Mouse (Mus musculus) embryo, embryonic 10 days (tissue): ENCODE measurements around the gene Gm44965.

ENCODE experiments used
- DNase-seq: peaks from one replicate; pipeline ENCODE4 v3.0.0-alpha.2; 2015; ENCODE audit warnings: low spot score

Gene Gm44965

DNA sequence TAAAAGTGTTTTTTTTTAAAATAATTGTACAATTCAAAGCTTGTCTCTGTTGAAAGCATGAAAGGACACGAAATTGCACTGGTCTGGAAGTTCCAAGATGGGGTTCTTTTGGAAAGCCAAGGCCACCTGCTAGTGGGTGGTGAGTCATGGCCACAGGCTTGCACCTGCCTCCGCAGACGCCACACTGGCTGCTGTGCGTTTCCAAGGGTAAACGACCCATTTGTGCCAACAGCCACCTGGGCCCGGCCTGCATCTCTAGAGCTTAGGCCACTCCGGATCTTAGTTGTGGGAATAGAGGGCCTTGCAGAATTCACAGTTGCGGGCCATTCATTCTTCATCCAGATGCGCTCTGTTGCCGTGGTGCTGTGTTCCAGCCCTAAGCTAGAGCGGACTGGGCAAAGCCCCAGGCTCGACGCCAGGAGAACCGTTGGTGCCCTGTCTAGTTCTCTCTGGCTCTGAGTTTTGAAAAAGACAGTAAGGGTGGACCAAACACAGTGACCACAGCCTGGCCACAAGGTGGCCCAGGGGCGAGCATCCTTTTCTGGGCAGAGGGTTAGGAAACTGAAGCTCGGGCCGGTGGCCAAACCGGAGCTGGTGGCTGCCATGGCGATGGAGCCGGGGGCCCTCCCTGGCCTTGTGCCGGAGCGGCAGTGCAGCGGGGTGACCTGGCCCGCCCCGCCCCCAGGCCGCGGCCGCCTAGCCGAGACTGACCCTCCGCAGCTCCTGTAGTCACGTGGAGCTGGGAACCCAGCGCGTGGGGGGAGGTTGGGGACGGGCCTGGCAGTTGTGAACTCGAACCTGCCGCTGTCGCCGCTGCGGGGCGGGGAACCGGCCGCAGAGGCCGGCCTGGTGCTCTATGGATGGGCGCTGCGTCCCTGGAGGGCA is at the start of gene Gm44965, which contains the start of gene Repin1:
Gene Gm44965, plus strand, starts transcription at position 784 of the 885 bp plus-strand sequence.
Gene Repin1, plus strand, starts transcription at position 726 of the 885 bp plus-strand sequence.
- DNase-seq: peak; percentile 94

DNA sequence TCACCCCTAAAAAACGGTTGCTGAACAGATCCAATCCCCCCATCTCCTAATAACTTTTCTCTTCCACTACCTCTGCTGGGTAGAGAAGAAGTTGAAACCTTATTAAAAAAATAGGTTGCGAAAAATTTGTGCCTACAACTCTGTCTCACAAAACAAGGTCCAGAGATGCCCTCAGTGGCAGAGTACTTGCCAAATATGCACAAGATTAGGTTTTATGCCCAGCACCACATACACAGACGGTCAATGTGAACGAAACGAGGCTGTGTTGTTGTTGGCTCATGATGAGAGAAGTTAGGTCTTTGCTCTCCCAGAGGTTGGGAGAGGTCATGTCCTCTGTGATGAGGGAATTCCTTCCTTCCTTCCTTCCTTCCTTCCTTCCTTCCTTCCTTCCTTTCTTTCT is 48.5 kb upstream of the Gm44965 start:
- no peak for DNase-seq

DNA sequence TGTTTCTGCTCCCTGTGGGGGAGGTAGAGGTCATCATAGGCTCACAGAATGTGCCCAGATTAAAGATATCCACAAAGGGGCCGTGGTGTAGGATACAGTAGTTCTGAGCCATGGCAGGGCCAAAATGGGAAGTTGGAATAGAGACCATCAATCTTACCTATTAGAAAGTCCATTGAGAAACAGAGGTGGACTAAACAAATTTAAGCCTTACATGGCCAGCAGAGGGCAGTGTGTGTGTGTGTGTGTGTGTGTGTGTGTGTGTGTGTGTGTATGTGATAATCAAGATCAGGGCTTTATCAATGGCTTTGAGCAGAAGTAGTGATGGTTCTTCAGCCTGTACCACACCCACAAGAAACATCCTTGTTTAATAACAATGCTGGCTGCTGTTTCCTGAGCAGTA is 47.5 kb upstream of the Gm44965 start:
- DNase-seq: peak; percentile 61

DNA sequence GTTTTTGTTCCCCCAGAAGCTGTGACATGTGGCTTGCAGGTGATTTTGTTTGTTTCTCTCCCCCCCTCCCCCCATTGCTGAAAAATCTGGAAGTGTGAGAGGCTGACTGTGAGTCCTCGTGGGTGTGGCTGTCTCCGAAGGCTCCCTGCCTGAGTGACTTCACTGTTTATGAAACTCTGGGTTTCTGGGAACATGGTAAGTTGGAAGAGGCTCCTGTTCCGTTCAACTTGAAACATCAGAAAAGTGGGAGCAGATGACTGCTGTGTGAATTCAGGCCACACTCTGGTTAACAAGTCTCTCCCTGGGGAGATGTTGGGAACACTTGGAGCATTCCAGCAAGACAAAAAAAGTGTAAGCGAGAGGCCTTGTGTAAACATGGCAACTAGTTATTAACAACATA is 46.9 kb upstream of the Gm44965 start:
- no peak for DNase-seq

DNA sequence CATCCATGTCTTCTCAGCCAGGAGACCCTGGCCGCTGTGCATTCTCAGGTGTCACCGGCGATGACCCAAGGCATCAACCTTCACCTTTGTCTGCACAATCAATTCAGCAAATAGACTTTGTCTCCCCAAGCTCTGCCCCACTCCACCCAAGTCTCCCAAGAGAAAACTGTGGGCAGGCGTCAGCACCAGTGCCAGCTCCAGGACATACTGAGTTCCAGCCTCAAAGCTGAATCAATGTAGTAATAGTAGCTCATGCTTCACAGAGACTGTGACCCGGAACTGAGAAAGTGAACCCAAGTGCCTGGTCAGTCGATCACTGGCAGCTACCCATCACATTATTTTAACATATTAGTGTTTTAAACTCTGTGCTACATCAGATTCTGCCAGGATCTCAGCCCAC is 45.4 kb upstream of the Gm44965 start:
- no peak for DNase-seq

DNA sequence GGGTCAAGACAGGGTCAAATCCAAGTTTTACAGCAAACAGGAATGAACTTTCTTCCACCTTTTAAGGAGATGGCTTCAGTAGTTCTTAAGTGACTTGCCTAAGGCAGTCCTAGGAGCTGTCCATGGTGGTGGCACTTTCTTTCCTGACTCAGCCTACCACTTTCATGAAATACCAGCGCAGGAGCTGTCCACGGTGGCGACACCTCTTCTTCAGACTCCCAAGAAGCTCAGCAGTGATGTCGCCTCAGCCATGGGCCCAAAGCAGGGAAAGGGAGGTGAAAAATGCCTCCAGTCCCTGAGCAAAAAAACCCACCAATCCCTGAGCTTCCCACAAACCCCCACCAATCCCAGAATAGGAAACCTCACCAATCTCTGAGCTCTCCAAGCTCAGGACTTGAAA is 40.8 kb upstream of the Gm44965 start:
- peak; percentile 62 for DNase-seq

DNA sequence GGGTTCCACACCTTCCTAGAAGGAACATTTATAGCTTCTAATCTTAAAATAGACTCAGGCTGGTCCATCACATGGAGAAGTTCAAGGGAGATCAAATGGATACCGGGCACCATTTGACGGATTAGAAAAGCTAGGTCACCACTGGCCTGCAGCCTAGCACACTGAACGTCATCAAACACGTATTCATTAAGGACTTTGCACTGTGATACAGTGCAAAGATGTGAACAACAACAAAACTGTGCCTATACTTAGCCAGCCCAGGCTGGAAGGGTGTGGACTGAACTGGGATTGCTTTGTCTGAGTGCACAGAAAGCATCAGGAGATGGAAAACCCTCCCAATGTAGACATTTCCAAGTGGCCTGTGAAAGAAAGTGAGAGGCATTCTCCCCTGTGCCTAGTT is 39.9 kb upstream of the Gm44965 start:
- no peak for DNase-seq

DNA sequence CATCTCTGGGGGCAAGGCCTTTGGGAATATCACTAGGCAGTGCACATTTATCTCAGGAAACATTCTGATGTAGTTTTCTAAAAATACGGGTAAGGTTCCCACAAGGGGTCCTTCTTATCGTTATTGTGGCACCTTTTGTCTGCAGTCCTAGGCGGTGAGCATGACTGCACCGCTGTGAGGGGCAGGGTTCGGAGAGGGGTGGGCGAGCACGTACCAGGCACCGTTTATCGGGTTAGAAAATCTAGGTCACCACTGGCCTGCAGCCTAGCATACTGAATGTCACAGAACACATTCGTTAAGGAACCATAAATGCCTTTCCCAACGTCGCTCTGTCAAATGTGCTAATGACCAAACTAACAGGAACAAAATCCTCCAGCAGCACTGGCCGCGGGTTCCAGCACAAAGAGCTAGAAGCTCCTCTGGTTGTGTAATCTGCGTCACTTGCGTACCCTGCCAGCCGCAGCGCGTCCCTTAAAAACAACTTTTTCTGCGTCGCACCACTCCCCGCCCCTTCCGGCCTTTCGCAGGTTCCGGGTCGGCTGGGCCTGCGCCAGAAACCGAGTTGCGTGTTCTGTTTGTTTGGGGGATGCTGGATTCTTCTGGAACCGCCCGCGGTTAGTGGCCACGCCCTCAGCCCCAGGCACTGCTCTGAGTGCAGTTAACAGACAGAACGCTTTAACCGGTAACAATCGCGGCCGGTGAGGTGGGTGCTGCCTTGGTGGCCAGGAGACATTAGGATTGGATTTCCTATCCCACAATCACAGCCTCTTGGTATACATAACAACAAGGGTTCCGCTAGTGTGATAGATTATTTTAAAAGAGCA is 39.2 kb upstream of the Gm44965 start, which contains the start of gene Lrrc61:
Gene Lrrc61, plus strand, starts transcription at position 517 of the 824 bp plus-strand sequence.
- DNase-seq: peak; percentile 93

DNA sequence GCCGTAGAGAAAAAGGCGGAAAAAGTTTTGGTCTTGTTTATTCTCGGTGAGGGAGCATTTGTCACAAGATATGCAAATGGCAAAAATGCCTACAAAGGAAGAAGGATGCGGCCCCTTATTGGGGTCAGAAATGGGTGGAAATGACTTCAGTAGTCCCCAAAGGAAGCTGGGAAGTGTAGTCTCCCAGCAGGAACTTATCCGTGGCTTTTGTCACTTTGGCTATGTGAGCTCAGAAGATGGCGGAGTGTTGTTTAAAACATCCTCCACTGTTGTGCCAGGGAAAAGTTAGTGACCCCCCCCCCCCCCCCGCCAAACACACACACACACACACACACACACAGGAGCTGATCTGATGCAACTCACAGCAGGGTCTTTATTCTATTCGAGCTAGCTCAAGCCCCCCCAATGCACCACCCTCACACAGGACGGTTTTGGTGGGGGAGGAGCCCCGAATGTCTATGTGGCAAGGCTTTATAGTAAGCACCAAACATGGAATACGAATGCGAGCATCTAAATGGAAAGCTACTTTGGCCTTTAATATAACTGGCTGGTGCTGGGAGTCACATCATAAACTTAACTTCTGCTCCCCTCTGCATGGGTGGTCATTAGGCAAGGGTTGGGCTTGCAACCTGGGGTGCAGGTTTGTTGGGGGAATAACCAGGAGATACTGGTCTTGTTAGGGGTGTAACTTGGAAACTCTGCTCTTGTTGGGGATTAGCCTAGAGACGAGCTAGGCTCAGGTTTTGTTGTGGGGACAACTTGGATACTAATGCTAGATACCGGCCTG is 38.4 kb upstream of the Gm44965 start:
- peak; percentile 83 for DNase-seq

DNA sequence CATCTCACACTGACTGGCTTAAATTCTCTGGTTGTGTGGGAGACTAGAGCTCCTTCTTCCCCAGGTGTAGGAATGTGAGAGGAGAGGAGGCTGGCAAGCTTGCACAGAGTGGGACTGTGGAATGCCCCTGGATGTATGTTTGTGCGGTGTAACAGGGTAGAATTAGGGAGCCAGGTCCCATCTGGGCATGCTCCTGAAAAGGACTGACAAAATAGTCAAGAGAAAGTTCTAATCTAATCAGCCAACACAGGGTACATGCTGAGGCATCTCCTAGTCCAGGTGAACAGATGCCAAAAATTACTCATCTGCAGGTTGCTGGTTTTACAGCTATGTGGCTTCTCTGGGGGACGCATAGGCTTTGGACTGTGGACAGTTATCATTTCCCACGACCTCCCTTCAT is 37.8 kb upstream of the Gm44965 start:
- DNase-seq: no peak

DNA sequence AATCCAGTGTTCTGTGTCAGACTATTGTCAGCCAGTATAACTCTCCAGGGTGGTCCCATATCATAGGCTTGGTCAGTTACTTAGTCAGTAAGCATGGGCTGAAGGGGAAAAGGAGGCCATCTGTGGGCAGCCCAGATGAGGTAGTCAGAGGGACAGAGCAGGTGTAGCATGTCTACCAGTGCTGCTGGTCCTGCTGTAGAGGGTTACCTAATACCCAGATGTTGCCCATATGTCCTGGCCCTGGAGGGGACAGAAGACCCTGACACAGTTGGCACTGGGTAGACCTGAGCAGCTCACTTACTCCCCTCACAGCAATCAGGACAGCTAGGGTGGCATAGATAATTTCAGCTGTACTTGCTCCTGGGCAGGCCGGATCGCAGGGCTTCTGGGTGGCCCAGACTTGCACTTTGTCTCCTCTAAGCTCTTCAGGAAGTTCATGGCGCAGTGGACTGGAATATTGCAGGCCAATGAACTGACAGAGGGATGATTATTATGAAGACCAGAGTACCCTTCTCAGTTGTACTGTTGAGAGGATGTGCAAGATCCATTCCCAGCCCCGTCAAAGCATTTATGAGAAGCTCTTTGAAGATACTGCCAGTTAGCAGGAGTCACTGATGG is 27.9 kb upstream of the Gm44965 start:
- no peak for DNase-seq

DNA sequence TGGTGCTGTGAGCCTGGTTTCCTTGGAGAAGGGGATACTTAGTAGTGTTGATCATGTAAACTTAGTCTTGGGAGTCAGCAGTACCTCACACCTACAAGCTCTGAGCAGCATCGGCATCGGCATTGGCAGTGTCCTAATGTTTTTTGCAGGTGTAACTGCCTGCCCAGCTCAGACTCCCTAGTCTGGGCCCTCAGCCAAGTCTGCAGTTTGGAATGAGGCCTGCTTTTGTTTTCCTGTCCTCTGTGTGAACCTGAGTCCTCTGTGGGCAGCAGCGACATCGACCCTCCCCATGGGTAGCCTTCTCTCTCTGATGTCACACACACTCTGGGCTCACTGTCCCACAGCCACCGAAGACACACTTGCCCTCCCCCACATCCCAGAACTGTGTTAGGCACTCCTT is 27.4 kb upstream of the Gm44965 start:
- DNase-seq: no peak

DNA sequence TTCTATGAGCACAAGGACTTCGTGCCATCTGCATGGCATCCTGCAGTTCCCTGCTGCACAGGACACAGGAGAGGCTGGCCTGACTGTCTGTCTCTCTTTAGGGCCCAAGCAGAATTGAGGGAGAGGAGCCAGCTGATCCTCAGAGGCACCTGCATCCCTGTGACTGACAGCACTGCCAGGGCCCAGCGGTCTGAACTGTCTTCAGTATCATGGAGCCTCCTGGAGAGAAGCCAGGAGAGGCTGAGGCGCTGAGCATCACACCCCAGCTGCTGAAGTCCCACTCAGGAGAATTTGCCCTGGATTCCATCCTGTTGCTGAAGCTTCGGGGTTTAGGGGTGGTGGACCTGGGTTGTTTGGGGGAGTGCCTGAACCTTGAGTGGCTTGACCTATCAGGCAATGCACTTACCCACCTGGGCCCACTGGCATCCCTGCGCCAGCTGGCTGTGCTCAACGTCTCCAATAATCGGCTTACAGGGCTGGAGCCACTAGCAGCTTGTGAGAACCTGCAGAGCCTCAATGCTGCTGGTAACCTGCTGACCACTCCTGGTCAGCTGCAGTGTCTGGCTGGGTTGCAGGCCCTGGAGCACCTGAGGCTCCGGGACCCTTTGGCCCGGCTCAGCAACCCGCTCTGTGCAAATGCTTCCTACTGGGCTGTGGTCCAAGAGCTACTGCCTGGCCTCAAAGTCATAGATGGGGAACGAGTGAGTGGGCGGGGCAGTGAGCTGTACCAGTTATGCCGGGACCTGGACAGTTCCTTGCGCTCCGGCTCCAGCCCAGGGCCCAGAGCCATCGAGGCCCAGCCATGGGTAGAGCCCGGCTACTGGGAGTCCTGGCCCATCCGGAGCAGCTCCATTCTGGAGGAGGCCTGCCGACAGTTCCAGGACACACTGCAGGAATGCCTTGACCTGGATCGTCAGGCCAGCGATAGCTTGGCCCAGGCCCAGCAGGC is 25.4 kb upstream of the Gm44965 start:
- no peak for DNase-seq

DNA sequence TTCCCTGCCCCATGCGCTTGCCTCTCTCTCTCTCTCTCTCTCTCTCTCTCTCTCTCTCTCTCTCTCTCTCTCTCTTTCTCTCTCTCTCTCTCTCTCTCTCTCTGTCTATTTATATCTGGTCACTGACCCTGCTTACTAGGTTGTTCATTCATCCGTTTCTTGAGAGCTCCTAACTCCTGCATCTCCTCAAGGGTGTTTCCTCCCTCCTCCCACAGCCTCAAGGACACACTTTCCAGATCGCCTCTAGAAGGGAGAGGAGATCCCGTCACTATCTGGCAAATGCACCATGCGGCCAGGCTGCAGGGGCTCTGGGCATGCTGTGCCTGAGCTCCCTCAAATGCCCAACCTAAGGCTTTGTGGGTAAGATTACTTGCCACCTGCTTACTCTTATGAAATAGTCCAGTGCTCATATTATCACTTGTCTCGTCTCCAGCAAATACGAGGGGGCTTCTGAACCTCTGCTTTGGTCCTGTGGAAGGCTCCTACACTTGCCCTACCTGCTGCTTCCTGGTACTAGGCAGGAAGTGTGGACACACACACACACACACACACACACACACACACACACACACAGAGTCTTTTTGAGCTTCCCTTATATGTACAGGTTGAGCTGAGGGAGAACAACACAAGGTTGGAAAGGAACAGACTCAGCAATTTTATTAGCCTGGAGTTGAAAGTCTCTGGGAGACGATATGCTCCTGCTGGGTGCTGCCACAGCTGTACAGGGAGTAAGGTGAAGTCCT is 24.5 kb upstream of the Gm44965 start:
- DNase-seq: no peak

DNA sequence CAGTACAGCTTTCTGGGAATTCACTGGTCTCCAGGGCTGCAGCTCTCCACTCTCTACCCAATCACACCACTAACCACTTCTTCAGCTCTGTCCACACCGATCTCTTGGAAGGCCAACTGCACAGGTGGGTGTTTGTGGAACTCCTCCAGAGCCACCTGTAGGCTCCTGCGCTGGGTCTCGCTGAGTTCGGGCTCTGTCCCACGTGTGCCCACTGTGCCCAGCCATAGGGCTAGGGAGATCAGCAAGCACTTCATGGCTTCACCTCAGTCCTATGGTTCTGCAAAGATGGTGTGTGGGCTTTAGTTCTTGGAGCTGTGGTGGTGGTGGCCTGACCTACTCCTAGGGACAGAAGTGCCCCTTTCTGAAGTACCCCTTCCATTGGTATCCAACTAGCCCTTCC is 21.7 kb upstream of the Gm44965 start:
- no peak for DNase-seq

DNA sequence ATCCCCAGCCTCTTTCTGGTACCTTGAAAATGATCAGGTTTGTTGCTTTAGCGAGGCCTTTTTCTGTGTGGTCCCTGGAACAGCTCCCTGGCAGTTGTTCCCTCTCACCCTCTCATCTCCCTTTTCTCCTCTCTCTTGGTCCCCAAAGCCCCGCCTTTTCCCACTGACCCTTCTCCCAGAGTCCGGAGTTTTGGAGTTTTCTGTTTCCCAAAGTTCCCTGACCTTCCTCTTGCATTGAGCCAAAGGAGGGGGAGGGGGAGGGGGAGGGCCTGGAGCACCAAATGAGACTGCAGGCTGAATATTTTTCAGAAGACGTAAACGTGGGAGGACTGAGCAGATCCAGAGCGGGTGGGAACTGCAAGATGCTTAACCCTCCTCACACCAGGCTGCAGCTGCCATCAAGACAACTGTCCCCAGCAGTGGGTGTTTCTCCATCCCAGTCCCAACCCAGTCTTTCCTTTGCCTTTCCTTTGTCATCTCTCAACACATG is 21.1 kb upstream of the Gm44965 start, which contains the start of gene Rarres2:
Gene Rarres2, minus strand, starts transcription at position 218 of the 490 bp plus-strand sequence.
- no peak for DNase-seq

DNA sequence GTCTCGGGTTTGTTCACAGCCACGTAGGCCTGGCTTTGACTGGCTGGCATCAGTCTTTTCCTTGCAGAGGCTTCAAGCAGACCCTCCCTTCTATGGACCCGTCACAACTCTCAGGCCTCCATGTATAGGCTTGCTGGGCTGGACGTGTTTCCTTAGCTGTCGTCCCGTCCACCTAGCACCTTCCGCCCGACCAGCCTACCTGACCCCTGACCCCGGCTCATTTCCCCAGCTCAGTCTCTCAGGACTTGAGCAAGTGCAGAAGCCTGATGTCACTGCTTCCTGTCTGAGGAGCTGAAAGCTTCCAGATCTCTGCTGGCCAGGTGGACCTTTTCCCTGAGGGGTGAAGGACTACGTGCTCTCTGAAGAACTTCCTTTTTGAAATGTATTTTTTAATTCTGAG is 20.5 kb upstream of the Gm44965 start:
- peak; percentile 71 for DNase-seq

DNA sequence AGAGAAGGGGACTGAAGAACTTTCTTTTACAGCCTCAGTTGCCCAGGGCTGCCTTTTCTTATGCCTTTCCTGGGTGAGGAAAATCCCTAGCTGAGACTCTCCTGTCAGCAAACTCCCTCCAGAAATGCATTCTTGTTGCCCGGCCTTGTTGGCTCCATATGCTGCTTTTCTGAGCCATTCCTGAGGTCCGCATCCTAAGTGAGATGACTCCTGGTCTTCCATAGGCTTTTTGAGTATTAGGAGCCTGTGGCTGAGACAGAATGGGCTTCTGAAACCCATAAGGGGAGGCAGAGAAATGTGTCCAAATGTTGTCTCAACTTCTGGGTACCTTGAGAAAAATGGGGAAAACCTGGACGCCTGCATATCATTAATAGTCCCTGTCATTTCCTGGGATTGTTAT is 19.8 kb upstream of the Gm44965 start:
- no peak for DNase-seq

DNA sequence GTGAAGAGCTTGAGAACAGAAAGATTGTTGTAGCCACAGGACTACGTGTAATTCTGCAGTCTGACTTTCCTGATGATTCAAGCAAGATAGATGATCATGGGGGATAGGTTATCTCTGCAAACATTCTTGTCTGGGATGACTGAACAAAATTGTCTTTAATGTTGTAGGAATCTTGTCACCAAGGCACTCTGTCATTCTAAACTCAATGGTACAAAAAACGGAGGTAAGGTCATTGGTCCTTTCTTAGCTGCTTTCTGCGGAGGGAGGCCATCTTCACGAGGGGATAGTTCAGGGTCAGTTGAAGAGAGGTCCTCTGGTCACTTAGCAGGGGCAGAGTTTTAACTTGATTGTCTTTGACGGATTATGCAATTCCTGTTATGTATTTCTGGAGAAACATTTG is 15.0 kb upstream of the Gm44965 start:
- no peak for DNase-seq
